Mouse (Mus musculus): Measurements from ENCODE around the gene Sspo.

GRCm38 (mm10) chr6:48529871-48530440, 81.9 kb downstream of the Sspo start:
- TF ChIP-seq POLR2A (IDR thresholded peaks at IDR 0.05; ENCODE audit: low read depth, low read length), result no peak
- no peak for TF ChIP-seq CTCF (IDR thresholded peaks at IDR 0.05; ENCODE audit: borderline replicate concordance, insufficient read depth, low read length)

Measured in embryonic fibroblast, embryonic 13.5 days (primary cell).